Mouse (Mus musculus): ENCODE data around the gene Fars2. TPM values are rescaled to one million over a fixed set of nuclear protein-coding genes. Genes with fewer than 3 reads are reported as not detected.

Gene Fars2
- total RNA-seq, 2 experiments from 2014 or later = 35.2 to 64.2 TPM

DNA sequence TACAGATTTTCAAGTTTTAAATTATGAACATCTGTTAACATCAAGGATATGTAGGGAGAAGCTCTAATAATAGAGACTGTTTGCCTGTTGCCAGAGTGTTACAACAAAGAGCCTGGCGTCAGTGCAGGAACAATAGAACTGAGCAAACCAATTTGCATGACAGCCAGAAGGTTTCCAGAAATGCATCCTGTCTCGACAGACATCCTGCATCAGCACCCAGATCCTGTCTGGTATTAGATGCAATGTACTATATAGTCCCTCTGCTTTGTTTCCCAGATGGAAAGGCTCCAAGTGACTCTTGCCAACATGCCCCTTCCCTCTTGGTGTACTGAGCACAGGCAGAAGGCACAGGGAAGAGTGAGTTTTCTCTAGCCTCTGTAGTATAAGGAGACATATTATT lies 649.6 kb downstream of the Fars2 start:
- no peak for ATAC-seq (replicated peaks; ENCODE audit: poor library complexity, severe bottlenecking)

Other genes starting within 250 kb of the Fars2 start
- 22.6 and 33.0 TPM in 2 replicates for gene Rpp40, start 211.1 kb upstream of the Fars2 start, total RNA-seq (2014; fragmentation: Nextera tagmentation)
- 20.2 and 21.2 TPM in 2 replicates for gene Rpp40, start 211.1 kb upstream of the Fars2 start, total RNA-seq (2017)
- gene Ppp1r3g, start 158.6 kb upstream of the Fars2 start, total RNA-seq (2014; fragmentation: Nextera tagmentation) = not detected in 2 replicates
- gene Ppp1r3g, start 158.6 kb upstream of the Fars2 start, total RNA-seq (2017) = not detected in 2 replicates
- gene Lyrm4, start 114 bp downstream of the Fars2 start, total RNA-seq (2014; fragmentation: Nextera tagmentation) = 5.1 and 8.1 TPM in 2 replicates
- gene Lyrm4, start 114 bp downstream of the Fars2 start, total RNA-seq (2017) = 10.8 and 13.7 TPM in 2 replicates

Measured in granulocyte monocyte progenitor cell, adult 5-6 weeks (primary cell).